Mouse (Mus musculus): ENCODE measurements around the gene Kifap3. TPM values are rescaled to one million over a fixed set of nuclear protein-coding genes. Genes with fewer than 3 reads are reported as not detected.

Kifap3 gene
- polyA plus RNA-seq, 1 experiment from 2014 or later = 18.6 TPM

GRCm38 (mm10) chr1:163898291-163898764 is 118.9 kb downstream of the Kifap3 start:
- Histone ChIP-seq H3K27ac (replicated peaks) (no peak overlapping the region), H3K36me3 (no peaks in the 10 kb centered on the region), H3K4me1 (no peaks in the 10 kb centered on the region), H3K9me3 (no peaks in the 10 kb centered on the region), H3K27me3 (replicated peaks) (no peaks in the 10 kb centered on the region), H3K9ac (no peak overlapping the region), H3K4me2 (no peak overlapping the region), H3K4me3 (no peak overlapping the region)
- 66% methylated on average over 5 of the region's 5 CpGs for WGBS
- ATAC-seq (ENCODE audit: extremely low read depth, insufficient number of reproducible peaks, low FRiP score, low TSS enrichment) = no peak

- H3K9me3 ChIP-seq = no peaks in the 10 kb centered on the region
- no peak overlapping the region for H3K4me3 ChIP-seq
- ATAC-seq (ENCODE audit: extremely low read depth, insufficient number of reproducible peaks, low FRiP score, low TSS enrichment) = no peak
- no peak overlapping the region for H3K27ac ChIP-seq (replicated peaks)
- H3K27me3 ChIP-seq (replicated peaks) = no peaks in the 10 kb centered on the region
- no peaks in the 10 kb centered on the region for H3K4me1 ChIP-seq
- WGBS = 81% methylated on average over 2 of the region's 2 CpGs
- no peak overlapping the region for H3K9ac ChIP-seq
- H3K36me3 ChIP-seq = no peaks in the 10 kb centered on the region
- H3K4me2 ChIP-seq = no peak overlapping the region
Observed at GRCm38 (mm10) chr1:163899575-163899974, 120.2 kb downstream of the Kifap3 start.

GRCm38 (mm10) chr1:163900168-163900567 is 120.8 kb downstream of the Kifap3 start:
- H3K36me3 ChIP-seq = no peaks in the 10 kb centered on the region
- no peak overlapping the region for H3K27ac ChIP-seq (replicated peaks)
- H3K4me3 ChIP-seq = no peak overlapping the region
- no peaks in the 10 kb centered on the region for H3K9me3 ChIP-seq
- H3K4me2 ChIP-seq = no peak overlapping the region
- H3K9ac ChIP-seq = no peak overlapping the region
- no peaks in the 10 kb centered on the region for H3K27me3 ChIP-seq (replicated peaks)
- ATAC-seq (ENCODE audit: extremely low read depth, insufficient number of reproducible peaks, low FRiP score, low TSS enrichment) = no peak
- WGBS = 83% methylated on average over 2 of the region's 2 CpGs
- H3K4me1 ChIP-seq = no peaks in the 10 kb centered on the region

GRCm38 (mm10) chr1:163903411-163903810 is 124.0 kb downstream of the Kifap3 start:
- Histone ChIP-seq H3K4me1 (no peaks in the 10 kb centered on the region), H3K27me3 (replicated peaks) (no peaks in the 10 kb centered on the region), H3K36me3 (no peaks in the 10 kb centered on the region), H3K27ac (replicated peaks) (no peak overlapping the region), H3K9me3 (no peaks in the 10 kb centered on the region), H3K9ac (no peak overlapping the region), H3K4me2 (no peak overlapping the region), H3K4me3 (no peak overlapping the region)
- no peak for ATAC-seq (ENCODE audit: extremely low read depth, insufficient number of reproducible peaks, low FRiP score, low TSS enrichment)
- WGBS = 78% methylated on average over 3 of the region's 3 CpGs

- H3K27me3 ChIP-seq (replicated peaks) = no peaks in the 10 kb centered on the region
- H3K4me3 ChIP-seq = no peak overlapping the region
- no peaks in the 10 kb centered on the region for H3K4me1 ChIP-seq
- H3K9ac ChIP-seq = no peak overlapping the region
- H3K27ac ChIP-seq (replicated peaks) = no peak overlapping the region
- WGBS = 62% methylated on average over 4 of the region's 4 CpGs
- no peaks in the 10 kb centered on the region for H3K9me3 ChIP-seq
- ATAC-seq (ENCODE audit: extremely low read depth, insufficient number of reproducible peaks, low FRiP score, low TSS enrichment) = no peak
- no peaks in the 10 kb centered on the region for H3K36me3 ChIP-seq
- H3K4me2 ChIP-seq = no peak overlapping the region
Observed at GRCm38 (mm10) chr1:163907007-163907811, 127.8 kb downstream of the Kifap3 start.

GRCm38 (mm10) chr1:163908389-163908788 is 129.0 kb downstream of the Kifap3 start:
- ATAC-seq (ENCODE audit: extremely low read depth, insufficient number of reproducible peaks, low FRiP score, low TSS enrichment) = no peak
- no peaks in the 10 kb centered on the region for H3K4me1 ChIP-seq
- no peak overlapping the region for H3K9ac ChIP-seq
- no peaks in the 10 kb centered on the region for H3K36me3 ChIP-seq
- no peak overlapping the region for H3K4me2 ChIP-seq
- 25% methylated on average over 11 of the region's 11 CpGs for WGBS
- no peak overlapping the region for H3K27ac ChIP-seq (replicated peaks)
- no peaks in the 10 kb centered on the region for H3K27me3 ChIP-seq (replicated peaks)
- H3K9me3 ChIP-seq = no peaks in the 10 kb centered on the region
- no peak overlapping the region for H3K4me3 ChIP-seq

- Histone ChIP-seq H3K4me1 (no peaks in the 10 kb centered on the region), H3K36me3 (no peaks in the 10 kb centered on the region), H3K4me2 (no peak overlapping the region), H3K9me3 (no peaks in the 10 kb centered on the region), H3K27ac (replicated peaks) (no peak overlapping the region), H3K9ac (no peak overlapping the region), H3K27me3 (replicated peaks) (no peaks in the 10 kb centered on the region), H3K4me3 (no peak overlapping the region)
- 7% methylated on average over 2 of the region's 2 CpGs for WGBS
- no peak for ATAC-seq (ENCODE audit: extremely low read depth, insufficient number of reproducible peaks, low FRiP score, low TSS enrichment)
Observed at GRCm38 (mm10) chr1:163910343-163910742, 131.0 kb downstream of the Kifap3 start.

- H3K4me2 ChIP-seq = no peak overlapping the region
- ATAC-seq (ENCODE audit: extremely low read depth, insufficient number of reproducible peaks, low FRiP score, low TSS enrichment) = no peak
- no peak overlapping the region for H3K27ac ChIP-seq (replicated peaks)
- H3K36me3 ChIP-seq = no peaks in the 10 kb centered on the region
- WGBS = 84% methylated on average over 9 of the region's 9 CpGs
- H3K4me1 ChIP-seq = no peaks in the 10 kb centered on the region
- H3K9me3 ChIP-seq = no peaks in the 10 kb centered on the region
- H3K9ac ChIP-seq = no peak overlapping the region
- no peaks in the 10 kb centered on the region for H3K27me3 ChIP-seq (replicated peaks)
- H3K4me3 ChIP-seq = no peak overlapping the region
Observed at GRCm38 (mm10) chr1:163910785-163911184, 131.4 kb downstream of the Kifap3 start.

- Histone ChIP-seq H3K36me3 (peaks cover 10% of the 10 kb centered on the region), H3K4me2 (no peak overlapping the region), H3K27me3 (replicated peaks) (no peaks in the 10 kb centered on the region), H3K27ac (replicated peaks) (no peak overlapping the region), H3K9ac (no peak overlapping the region), H3K4me1 (no peaks in the 10 kb centered on the region), H3K4me3 (no peak overlapping the region), H3K9me3 (no peaks in the 10 kb centered on the region)
- ATAC-seq (ENCODE audit: extremely low read depth, insufficient number of reproducible peaks, low FRiP score, low TSS enrichment) = no peak
- WGBS = 89% methylated on average over 11 of the region's 11 CpGs
Observed at GRCm38 (mm10) chr1:163911981-163912380, 132.6 kb downstream of the Kifap3 start.

- H3K9ac ChIP-seq = no peak overlapping the region
- no peaks in the 10 kb centered on the region for H3K4me1 ChIP-seq
- no peaks in the 10 kb centered on the region for H3K27me3 ChIP-seq (replicated peaks)
- no peak for ATAC-seq (ENCODE audit: extremely low read depth, insufficient number of reproducible peaks, low FRiP score, low TSS enrichment)
- no peak overlapping the region for H3K4me2 ChIP-seq
- no peak overlapping the region for H3K4me3 ChIP-seq
- 0 out of 2 replicates have a peak, but pooled peaks cover 9% of the 10 kb centered on the region for H3K9me3 ChIP-seq
- WGBS = 85% methylated on average over 5 of the region's 5 CpGs
- no peak overlapping the region for H3K27ac ChIP-seq (replicated peaks)
- peaks cover 20% of the 10 kb centered on the region for H3K36me3 ChIP-seq
Observed at GRCm38 (mm10) chr1:163917349-163918160, 138.2 kb downstream of the Kifap3 start.

- 64% methylated on average over 8 of the region's 8 CpGs for WGBS
- H3K4me3 ChIP-seq = no peak overlapping the region
- no peak overlapping the region for H3K27ac ChIP-seq (replicated peaks)
- no peak for ATAC-seq (ENCODE audit: extremely low read depth, insufficient number of reproducible peaks, low FRiP score, low TSS enrichment)
- no peaks in the 10 kb centered on the region for H3K36me3 ChIP-seq
- H3K4me2 ChIP-seq = no peak overlapping the region
- peaks cover 9% of the 10 kb centered on the region; the same call in 1 of the 2 replicates for H3K4me1 ChIP-seq
- no peak overlapping the region for H3K9ac ChIP-seq
- H3K9me3 ChIP-seq = no peaks in the 10 kb centered on the region
- H3K27me3 ChIP-seq (replicated peaks) = no peaks in the 10 kb centered on the region
Observed at GRCm38 (mm10) chr1:163924093-163924492, 144.7 kb downstream of the Kifap3 start.

Measured in heart, embryonic 13.5 days (tissue).